Mouse (Mus musculus) frontal cortex, adult 2 months (tissue): ENCODE results near the gene Aox2. TPM values are rescaled to one million over a fixed set of nuclear protein-coding genes. Genes with fewer than 3 reads are reported as not detected.

Source experiments
- DNase-seq, 2 experiments: peaks; one replicate each; pipeline ENCODE4 v3.0.0; 2022; ENCODE audit warnings: low spot score in 1 of 2; ENCODE audit errors: extremely low spot score in 1 of 2
- polyA plus RNA-seq: library from polyadenylated mRNA; depleted of rRNA; stranded (reverse); fragments of >200 nt; gene quantifications from 2 replicates; pipeline ENCODE4 v1.2.3, GENCODE M21; 2012; rRNA removed

Gene Aox2
- 0.02 and 0.32 TPM in 2 replicates for polyA plus RNA-seq

GRCm38 (mm10) chr1:58278026-58278425 lies at the start of gene Aox2:
Aox2 (plus strand) TSS chr1:58278326.
- no peak for DNase-seq

- no peak for DNase-seq
Observed at GRCm38 (mm10) chr1:58228916-58229315, 49.2 kb upstream of the Aox2 start.

GRCm38 (mm10) chr1:58229774-58230173 lies 48.4 kb upstream of the Aox2 start:
- DNase-seq, result no peak

- no peak for DNase-seq
Observed at GRCm38 (mm10) chr1:58230542-58230941, 47.6 kb upstream of the Aox2 start.

GRCm38 (mm10) chr1:58235405-58235804 lies 42.7 kb upstream of the Aox2 start:
- DNase-seq, result no peak

- no peak for DNase-seq
Observed at GRCm38 (mm10) chr1:58237527-58238299, 40.4 kb upstream of the Aox2 start.

GRCm38 (mm10) chr1:58238440-58238839 lies 39.7 kb upstream of the Aox2 start:
- DNase-seq, result no peak

GRCm38 (mm10) chr1:58238961-58239360 lies 39.2 kb upstream of the Aox2 start:
- no peak for DNase-seq

GRCm38 (mm10) chr1:58240347-58240746 lies 37.8 kb upstream of the Aox2 start:
- no peak for DNase-seq

GRCm38 (mm10) chr1:58244487-58244886 lies 33.6 kb upstream of the Aox2 start:
- DNase-seq, result no peak

- no peak for DNase-seq
Observed at GRCm38 (mm10) chr1:58248518-58248917, 29.6 kb upstream of the Aox2 start.

- no peak for DNase-seq
Observed at GRCm38 (mm10) chr1:58253466-58253865, 24.7 kb upstream of the Aox2 start.

- DNase-seq, result no peak
Observed at GRCm38 (mm10) chr1:58257195-58257991, 20.7 kb upstream of the Aox2 start.

- DNase-seq, result no peak
Observed at GRCm38 (mm10) chr1:58260311-58260710, 17.8 kb upstream of the Aox2 start.

GRCm38 (mm10) chr1:58268231-58268630 lies 9.9 kb upstream of the Aox2 start:
- DNase-seq, result no peak

- peak in 1 of 2 experiments; percentile 86 for DNase-seq
Observed at GRCm38 (mm10) chr1:58270807-58271569, 7.1 kb upstream of the Aox2 start.

- DNase-seq, result no peak
Observed at GRCm38 (mm10) chr1:58275879-58276278, 2.2 kb upstream of the Aox2 start.

- DNase-seq, result no peak
Observed at GRCm38 (mm10) chr1:58278513-58278912, 387 bp downstream of the Aox2 start.

GRCm38 (mm10) chr1:58280381-58280780 lies 2.3 kb downstream of the Aox2 start:
- DNase-seq, result no peak

GRCm38 (mm10) chr1:58280939-58281624 lies 3.0 kb downstream of the Aox2 start:
- no peak for DNase-seq

- DNase-seq, result no peak
Observed at GRCm38 (mm10) chr1:58281625-58281988, 3.5 kb downstream of the Aox2 start.
